Mouse (Mus musculus) bone marrow macrophage, adult 2 months (primary cell): Measurements from ENCODE around the gene Cers1.

Experiments
- CTCF ChIP-seq: IDR thresholded peaks from 2 replicates; pipeline ENCODE4 v1.5.1; 2012; ENCODE audit warnings: low read depth, mild to moderate bottlenecking, low read length, moderate library complexity
- POLR2A ChIP-seq: IDR thresholded peaks from 2 replicates; pipeline ENCODE4 v1.6.1; 2012; ENCODE audit warnings: mild to moderate bottlenecking, low read depth, low read length, borderline replicate concordance

GRCm38 (mm10) chr8:70315624-70316510, at the start of gene Cers1:
- TF ChIP-seq CTCF (no peak), POLR2A (no peak)
